ENCODE assay signal across 11 mouse cellular contexts in the genomic region with DNA sequence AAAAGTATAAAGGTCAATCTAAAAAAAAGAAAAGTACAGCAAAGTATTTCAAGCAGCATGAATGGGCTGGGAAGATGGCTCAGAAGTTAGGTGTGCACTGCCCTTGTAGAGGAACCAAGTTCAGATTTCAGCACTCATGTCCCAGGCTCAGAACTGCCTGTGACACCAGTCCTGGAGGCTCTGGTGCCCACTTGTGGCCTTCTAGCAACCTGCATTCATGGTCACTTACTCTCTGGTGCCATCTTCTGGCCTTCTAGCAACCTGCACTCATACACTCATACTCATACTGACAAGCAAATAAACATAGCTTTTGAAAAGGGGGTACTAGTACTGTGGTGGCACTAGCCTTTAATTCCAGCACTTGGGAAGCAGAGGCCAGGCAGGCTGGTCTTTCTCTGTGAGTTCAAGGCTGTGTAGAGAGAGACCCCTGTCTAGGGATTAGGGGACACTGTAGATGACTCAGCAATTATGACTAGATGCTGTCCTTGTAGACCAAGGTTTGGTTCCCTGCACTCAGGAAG. TPM values are rescaled to one million over a fixed set of nuclear protein-coding genes. Genes with fewer than 3 reads are reported as not detected.
DNase-seq lines count a peak whose midpoint lies in the region; ATAC-seq and TF ChIP-seq lines count a peak whose summit lies in the region.
"Had no signal": no experiment of that assay in that cellular context is flagged by ENCODE, and none has a peak within 500 bp of the region (broad histone marks: within the 10 kb centered on the region; RNA-seq: fewer than 3 reads in every experiment).

No protein-coding gene starts in this region.

- TF ChIP-seq CTCF in gastrocnemius, adult 2 months (IDR thresholded peaks at IDR 0.05) = peak; percentile 48
- peak; percentile 89 for TF ChIP-seq CTCF in liver, embryonic 14.5 days (IDR thresholded peaks at IDR 0.05; ENCODE audit: low read depth)

- H3K9ac ChIP-seq in liver, embryonic 14.5 days (replicated peaks) = no peak overlapping the region
- H3K9ac ChIP-seq: heart, embryonic 13.5 days; limb, embryonic 15.5 days had no signal

- peaks cover 4% of the 10 kb centered on the region for H3K36me3 ChIP-seq in liver, embryonic 14.5 days (replicated peaks; ENCODE audit: control insufficient read depth, insufficient read depth, low read depth)

- H3K4me1 ChIP-seq in liver, embryonic 14.5 days (replicated peaks; ENCODE audit: control insufficient read depth in 2 of 2, insufficient read depth in 2 of 2, low read length in 1 of 2) = no peaks in the 10 kb centered on the region
- H3K4me1 ChIP-seq: heart, embryonic 13.5 days; limb, embryonic 15.5 days had no signal

- ATAC-seq in liver, embryonic 14.5 days (ENCODE audit: insufficient read depth) = peak; percentile 13; the same call in 1 of the 2 replicates

- no peak overlapping the region for H3K4me3 ChIP-seq in gastrocnemius, adult 2 months
- H3K4me3 ChIP-seq in liver, embryonic 14.5 days (ENCODE audit: insufficient read depth in 1 of 2, low read depth in 2 of 2, low read length in 2 of 2) = no peak overlapping the region
- H3K4me3 ChIP-seq: heart, embryonic 13.5 days; limb, embryonic 15.5 days had no signal

- TF ChIP-seq EP300 in liver, embryonic 14.5 days (IDR thresholded peaks at IDR 0.05; ENCODE audit: low read depth) = no peak

- no peaks in the 10 kb centered on the region for H3K9me3 ChIP-seq in liver, embryonic 14.5 days (ENCODE audit: control insufficient read depth, low read length)
- H3K9me3 ChIP-seq: heart, embryonic 13.5 days; limb, embryonic 15.5 days had no signal

- H3K27me3 ChIP-seq in liver, embryonic 14.5 days (ENCODE audit: control insufficient read depth, insufficient read depth, low read length) = no peaks in the 10 kb centered on the region
- H3K27me3 ChIP-seq: heart, embryonic 13.5 days; limb, embryonic 15.5 days had no signal

- no peak overlapping the region for H3K27ac ChIP-seq in gastrocnemius, adult 2 months
- no peak overlapping the region for H3K27ac ChIP-seq in liver, embryonic 14.5 days
- H3K27ac ChIP-seq: heart, embryonic 13.5 days; limb, embryonic 15.5 days had no signal

- intact Hi-C loops in gastrocnemius, adult 2 months (cut with DNase I) = no loop called here
- intact Hi-C loops in gastrocnemius, postnatal 36 days (cut with DNase I) = no loop called here

- no peak for DNase-seq in gastrocnemius, adult 2 months
- no peak for DNase-seq in gastrocnemius, postnatal 36 days
- DNase-seq in B cell, adult 2 months = peak; percentile 55 to 59
- DNase-seq in ZHBTc4 (ENCODE audit: low read depth, low spot score) = peak; percentile 87
- DNase-seq in liver, embryonic 14.5 days (ENCODE audit: low read depth in 3 of 3, low spot score in 3 of 3) = peak; percentile 22 to 35 (median 29)
- DNase-seq in right cerebral cortex, adult 18-20 months = no peak
- no peak for DNase-seq in cerebellum, adult 8-10 months
- DNase-seq in cerebellum, adult 11 months = no peak
- DNase-seq: adrenal gland, postnatal 25 days had no signal

- no peak overlapping the region for H3K4me2 ChIP-seq in liver, embryonic 14.5 days (ENCODE audit: low read depth)
- H3K4me2 ChIP-seq: heart, embryonic 13.5 days; limb, embryonic 15.5 days had no signal

RNA-seq across cellular contexts. Expression of a gene that starts 43.8 kb away (rescaled TPM):
- 10 to 100 TPM in 1 of 2 experiments, 1 to 10 TPM in 1; 9.5 to 14.5 TPM for total RNA-seq in gastrocnemius, adult 2 months (2021)
- 10 to 100 TPM; 10.1 to 10.7 TPM for total RNA-seq in gastrocnemius, postnatal 36 days (2021)
- polyA plus RNA-seq in liver, embryonic 14.5 days (2012; rRNA removed) = 2.8 TPM in 2 replicates
- 2.7 and 2.9 TPM in 2 replicates for polyA plus RNA-seq in liver, embryonic 14.5 days (2014; fragmentation: Nextera tagmentation; extraction: Ambion mirVana)

Comparison
In these comparisons a context has a peak if more than half of its experiments do, and no peak if none do; other contexts are left out.
1. DNase-seq: peak in B cell, adult 2 months (2 of 2), ZHBTc4 (single experiment) and liver, embryonic 14.5 days (3 of 3); none in gastrocnemius, adult 2 months (single experiment), gastrocnemius, postnatal 36 days (0 of 2), right cerebral cortex, adult 18-20 months (single experiment), cerebellum, adult 8-10 months (single experiment) and cerebellum, adult 11 months (single experiment).